Mouse (Mus musculus): ENCODE results near the gene Anapc5. TPM values are rescaled to one million over a fixed set of nuclear protein-coding genes. Genes with fewer than 3 reads are reported as not detected.

The Anapc5 gene
- polyA plus RNA-seq, 1 experiment from 2014 or later, result 529 TPM

GRCm38 (mm10) chr5:122775646-122776286 lies 45.4 kb downstream of the Anapc5 start:
- Histone ChIP-seq H3K9ac (ENCODE audit: low read length) (no peak overlapping the region), H3K4me2 (ENCODE audit: low read depth) (no peak overlapping the region), H3K27me3 (ENCODE audit: control insufficient read depth, insufficient read depth, low read length) (no peaks in the 10 kb centered on the region), H3K9me3 (ENCODE audit: control insufficient read depth, low read length) (no peaks in the 10 kb centered on the region), H3K4me3 (ENCODE audit: low read depth, low read length) (no peak overlapping the region), H3K4me1 (ENCODE audit: control insufficient read depth, insufficient read depth, low read length) (peaks cover 4% of the 10 kb centered on the region; the same call in 1 of the 2 replicates), H3K36me3 (ENCODE audit: control insufficient read depth, insufficient read depth, low read length) (no peaks in the 10 kb centered on the region), H3K27ac (ENCODE audit: low read depth, low read length) (no peak overlapping the region)
- WGBS, result 83% methylated on average over 14 of the region's 14 CpGs
- DNase-seq (ENCODE audit: low spot score), result no peak
- ATAC-seq (ENCODE audit: insufficient read depth, low FRiP score, low TSS enrichment), result no peak

- Histone ChIP-seq H3K27ac (ENCODE audit: low read depth, low read length) (no peak overlapping the region), H3K4me3 (ENCODE audit: low read depth, low read length) (no peak overlapping the region), H3K27me3 (ENCODE audit: control insufficient read depth, insufficient read depth, low read length) (no peaks in the 10 kb centered on the region), H3K4me2 (ENCODE audit: low read depth) (no peak overlapping the region), H3K9ac (ENCODE audit: low read length) (no peak overlapping the region), H3K36me3 (ENCODE audit: control insufficient read depth, insufficient read depth, low read length) (no peaks in the 10 kb centered on the region), H3K9me3 (ENCODE audit: control insufficient read depth, low read length) (no peaks in the 10 kb centered on the region), H3K4me1 (ENCODE audit: control insufficient read depth, insufficient read depth, low read length) (peaks cover 4% of the 10 kb centered on the region; the same call in 1 of the 2 replicates)
- no peak for ATAC-seq (ENCODE audit: insufficient read depth, low FRiP score, low TSS enrichment)
- WGBS, result 82% methylated on average over 28 of the region's 28 CpGs
- no peak for DNase-seq (ENCODE audit: low spot score)
Measured at GRCm38 (mm10) chr5:122774743-122775611, 46.2 kb downstream of the Anapc5 start.

- WGBS, result 92% methylated on average over 11 of the region's 11 CpGs
- Histone ChIP-seq H3K27ac (ENCODE audit: low read depth, low read length) (no peak overlapping the region), H3K9ac (ENCODE audit: low read length) (no peak overlapping the region), H3K27me3 (ENCODE audit: control insufficient read depth, insufficient read depth, low read length) (no peaks in the 10 kb centered on the region), H3K4me1 (ENCODE audit: control insufficient read depth, insufficient read depth, low read length) (peaks cover 4% of the 10 kb centered on the region; the same call in 1 of the 2 replicates), H3K4me2 (ENCODE audit: low read depth) (no peak overlapping the region), H3K36me3 (ENCODE audit: control insufficient read depth, insufficient read depth, low read length) (no peaks in the 10 kb centered on the region), H3K4me3 (ENCODE audit: low read depth, low read length) (no peak overlapping the region), H3K9me3 (ENCODE audit: control insufficient read depth, low read length) (no peaks in the 10 kb centered on the region)
- no peak for DNase-seq (ENCODE audit: low spot score)
- ATAC-seq (ENCODE audit: insufficient read depth, low FRiP score, low TSS enrichment), result no peak
Measured at GRCm38 (mm10) chr5:122773756-122774155, 47.4 kb downstream of the Anapc5 start.

GRCm38 (mm10) chr5:122771428-122771827 lies 49.7 kb downstream of the Anapc5 start:
- Histone ChIP-seq H3K27me3 (ENCODE audit: control insufficient read depth, insufficient read depth, low read length) (no peaks in the 10 kb centered on the region), H3K9me3 (ENCODE audit: control insufficient read depth, low read length) (no peaks in the 10 kb centered on the region), H3K27ac (ENCODE audit: low read depth, low read length) (no peak overlapping the region), H3K9ac (ENCODE audit: low read length) (no peak overlapping the region), H3K4me3 (ENCODE audit: low read depth, low read length) (no peak overlapping the region), H3K36me3 (ENCODE audit: control insufficient read depth, insufficient read depth, low read length) (no peaks in the 10 kb centered on the region; the same call in 1 of the 2 replicates), H3K4me1 (ENCODE audit: control insufficient read depth, insufficient read depth, low read length) (no peaks in the 10 kb centered on the region), H3K4me2 (ENCODE audit: low read depth) (no peak overlapping the region)
- WGBS, result 90% methylated on average over 9 of the region's 9 CpGs
- DNase-seq (ENCODE audit: low spot score) (no peak), ATAC-seq (ENCODE audit: insufficient read depth, low FRiP score, low TSS enrichment) (no peak)

- no peaks in the 10 kb centered on the region for H3K27me3 ChIP-seq (ENCODE audit: control insufficient read depth, insufficient read depth, low read length)
- WGBS, result 79% methylated on average over 10 of the region's 10 CpGs
- ATAC-seq (ENCODE audit: insufficient read depth, low FRiP score, low TSS enrichment), result no peak
- no peak overlapping the region for H3K4me2 ChIP-seq (ENCODE audit: low read depth)
- no peaks in the 10 kb centered on the region; the same call in 1 of the 2 replicates for H3K36me3 ChIP-seq (ENCODE audit: control insufficient read depth, insufficient read depth, low read length)
- H3K9ac ChIP-seq (ENCODE audit: low read length), result no peak overlapping the region
- H3K27ac ChIP-seq (ENCODE audit: low read depth, low read length), result no peak overlapping the region
- no peaks in the 10 kb centered on the region for H3K9me3 ChIP-seq (ENCODE audit: control insufficient read depth, low read length)
- no peak for DNase-seq (ENCODE audit: low spot score)
- no peaks in the 10 kb centered on the region for H3K4me1 ChIP-seq (ENCODE audit: control insufficient read depth, insufficient read depth, low read length)
- H3K4me3 ChIP-seq (ENCODE audit: low read depth, low read length), result no peak overlapping the region
Measured at GRCm38 (mm10) chr5:122770806-122771261, 50.3 kb downstream of the Anapc5 start.

GRCm38 (mm10) chr5:122770304-122770703 lies 50.8 kb downstream of the Anapc5 start:
- no peak for DNase-seq (ENCODE audit: low spot score)
- Histone ChIP-seq H3K9ac (ENCODE audit: low read length) (no peak overlapping the region), H3K4me1 (ENCODE audit: control insufficient read depth, insufficient read depth, low read length) (no peaks in the 10 kb centered on the region), H3K27me3 (ENCODE audit: control insufficient read depth, insufficient read depth, low read length) (no peaks in the 10 kb centered on the region), H3K4me2 (ENCODE audit: low read depth) (no peak overlapping the region), H3K36me3 (ENCODE audit: control insufficient read depth, insufficient read depth, low read length) (no peaks in the 10 kb centered on the region; the same call in 1 of the 2 replicates), H3K27ac (ENCODE audit: low read depth, low read length) (no peak overlapping the region), H3K4me3 (ENCODE audit: low read depth, low read length) (no peak overlapping the region), H3K9me3 (ENCODE audit: control insufficient read depth, low read length) (no peaks in the 10 kb centered on the region)
- no peak for ATAC-seq (ENCODE audit: insufficient read depth, low FRiP score, low TSS enrichment)
- 81% methylated on average over 7 of the region's 7 CpGs for WGBS

- Histone ChIP-seq H3K9me3 (ENCODE audit: control insufficient read depth, low read length) (no peaks in the 10 kb centered on the region), H3K27ac (ENCODE audit: low read depth, low read length) (no peak overlapping the region), H3K4me1 (ENCODE audit: control insufficient read depth, insufficient read depth, low read length) (no peaks in the 10 kb centered on the region), H3K4me2 (ENCODE audit: low read depth) (no peak overlapping the region), H3K27me3 (ENCODE audit: control insufficient read depth, insufficient read depth, low read length) (no peaks in the 10 kb centered on the region), H3K9ac (ENCODE audit: low read length) (no peak overlapping the region), H3K36me3 (ENCODE audit: control insufficient read depth, insufficient read depth, low read length) (no peaks in the 10 kb centered on the region; the same call in 1 of the 2 replicates), H3K4me3 (ENCODE audit: low read depth, low read length) (no peak overlapping the region)
- 84% methylated on average over 15 of the region's 15 CpGs for WGBS
- DNase-seq (ENCODE audit: low spot score) (no peak), ATAC-seq (ENCODE audit: insufficient read depth, low FRiP score, low TSS enrichment) (no peak)
Measured at GRCm38 (mm10) chr5:122769101-122769568, 52.0 kb downstream of the Anapc5 start.

- DNase-seq (ENCODE audit: low spot score) (no peak), ATAC-seq (ENCODE audit: insufficient read depth, low FRiP score, low TSS enrichment) (no peak)
- no peak overlapping the region for H3K4me2 ChIP-seq (ENCODE audit: low read depth)
- H3K4me3 ChIP-seq (ENCODE audit: low read depth, low read length), result no peak overlapping the region
- no peaks in the 10 kb centered on the region for H3K4me1 ChIP-seq (ENCODE audit: control insufficient read depth, insufficient read depth, low read length)
- no peak overlapping the region for H3K27ac ChIP-seq (ENCODE audit: low read depth, low read length)
- no peaks in the 10 kb centered on the region for H3K27me3 ChIP-seq (ENCODE audit: control insufficient read depth, insufficient read depth, low read length)
- no peaks in the 10 kb centered on the region for H3K9me3 ChIP-seq (ENCODE audit: control insufficient read depth, low read length)
- WGBS, result 94% methylated on average over 11 of the region's 11 CpGs
- H3K36me3 ChIP-seq (ENCODE audit: control insufficient read depth, insufficient read depth, low read length), result no peaks in the 10 kb centered on the region; the same call in 1 of the 2 replicates
- H3K9ac ChIP-seq (ENCODE audit: low read length), result no peak overlapping the region
Measured at GRCm38 (mm10) chr5:122767283-122767682, 53.9 kb downstream of the Anapc5 start.
